Mouse (Mus musculus) urinary bladder, postnatal 10 days (tissue): Measurements from ENCODE around the gene Stk26.

ENCODE experiments used
- DNase-seq: peaks from one replicate; pipeline ENCODE4 v3.0.0; 2022; ENCODE audit warnings: low spot score

The Stk26 gene

GRCm38 (mm10) chrX:50926893-50927545 is 86.2 kb downstream of the Stk26 start:
- DNase-seq = no peak

- no peak for DNase-seq
Observed at GRCm38 (mm10) chrX:50930309-50930708, 89.5 kb downstream of the Stk26 start.

- no peak for DNase-seq
Observed at GRCm38 (mm10) chrX:50937117-50937516, 96.3 kb downstream of the Stk26 start.

GRCm38 (mm10) chrX:50942610-50943009 is 101.8 kb downstream of the Stk26 start, which contains the start of gene Frmd7:
Frmd7 (minus strand) TSS chrX:50942710.
- DNase-seq = no peak
